Mouse (Mus musculus) cerebellum, adult 9-10 months (tissue): ENCODE data around the gene Trio.
"Not testable (repeated sequence)": the region's sequence is repeated elsewhere in the genome, so short reads cannot be mapped to it uniquely, and the experiment has no call there.

Experiments used
- DNase-seq: peaks from one replicate; pipeline ENCODE4 v3.0.0; 2022

Trio gene

GRCm38 (mm10) chr15:27759890-27760289, 265.8 kb downstream of the Trio start:
- DNase-seq, result no peak

GRCm38 (mm10) chr15:27758680-27759079, 267.0 kb downstream of the Trio start:
- no peak for DNase-seq

GRCm38 (mm10) chr15:27756426-27756825, 269.2 kb downstream of the Trio start:
- DNase-seq, result no peak

- no peak for DNase-seq
Observed at GRCm38 (mm10) chr15:27754571-27755260, 270.9 kb downstream of the Trio start.

GRCm38 (mm10) chr15:27753923-27754322, 271.7 kb downstream of the Trio start:
- DNase-seq, result no peak

- DNase-seq, result no peak
Observed at GRCm38 (mm10) chr15:27752677-27753342, 272.8 kb downstream of the Trio start.

- peak; percentile 70 for DNase-seq
Observed at GRCm38 (mm10) chr15:27751612-27752405, 273.8 kb downstream of the Trio start.

- DNase-seq, result no peak
Observed at GRCm38 (mm10) chr15:27748739-27749138, 276.9 kb downstream of the Trio start.

- DNase-seq, result no peak
Observed at GRCm38 (mm10) chr15:27747512-27747911, 278.1 kb downstream of the Trio start.

GRCm38 (mm10) chr15:27744995-27745394, 280.7 kb downstream of the Trio start:
- no peak for DNase-seq

GRCm38 (mm10) chr15:27740080-27740479, 285.6 kb downstream of the Trio start:
- no peak for DNase-seq

- DNase-seq, result no peak
Observed at GRCm38 (mm10) chr15:27731818-27732217, 293.8 kb downstream of the Trio start.

- no peak for DNase-seq
Observed at GRCm38 (mm10) chr15:27726228-27726627, 299.4 kb downstream of the Trio start.

- DNase-seq, result no peak
Observed at GRCm38 (mm10) chr15:27724796-27725680, 300.6 kb downstream of the Trio start.

GRCm38 (mm10) chr15:27724298-27724697, 301.4 kb downstream of the Trio start:
- DNase-seq, result no peak

- DNase-seq, result no peak
Observed at GRCm38 (mm10) chr15:27723746-27724145, 301.9 kb downstream of the Trio start.

GRCm38 (mm10) chr15:27720297-27720696, 305.4 kb downstream of the Trio start:
- not testable (repeated sequence) for DNase-seq

GRCm38 (mm10) chr15:27718668-27719067, 307.0 kb downstream of the Trio start:
- DNase-seq, result no peak

- DNase-seq, result peak; percentile 39
Observed at GRCm38 (mm10) chr15:27715331-27715730, 310.3 kb downstream of the Trio start.

GRCm38 (mm10) chr15:27710698-27711097, 314.9 kb downstream of the Trio start:
- no peak for DNase-seq

- no peak for DNase-seq
Observed at GRCm38 (mm10) chr15:27708968-27709612, 316.6 kb downstream of the Trio start.

- DNase-seq, result no peak
Observed at GRCm38 (mm10) chr15:27708499-27708898, 317.1 kb downstream of the Trio start.
